Mouse (Mus musculus) ovary, postnatal 10 days (tissue): ENCODE results near the gene Kif26b.

Experiments used
- DNase-seq: peaks from one replicate; pipeline ENCODE4 v3.0.0; 2022; ENCODE audit warnings: low spot score

The Kif26b gene

DNA sequence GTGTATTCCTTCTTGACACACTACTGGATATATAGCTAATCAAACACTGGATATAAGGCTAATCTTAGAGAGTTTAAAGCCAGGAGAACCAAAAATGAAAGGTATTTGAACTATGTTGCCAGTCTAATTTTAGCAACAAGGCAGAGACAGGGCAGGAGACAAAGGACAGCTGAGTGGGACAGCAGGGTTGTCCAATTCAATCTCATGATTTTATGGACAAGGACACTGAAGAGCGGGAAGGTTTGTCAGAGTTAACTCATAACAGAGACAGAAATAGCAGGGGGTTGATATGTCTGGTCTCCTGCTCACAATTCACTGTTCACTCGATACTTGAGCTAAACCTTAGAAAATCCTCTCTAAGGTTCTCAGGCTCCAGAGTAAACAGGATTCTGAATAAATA lies 187.5 kb downstream of the Kif26b start:
- no peak for DNase-seq

DNA sequence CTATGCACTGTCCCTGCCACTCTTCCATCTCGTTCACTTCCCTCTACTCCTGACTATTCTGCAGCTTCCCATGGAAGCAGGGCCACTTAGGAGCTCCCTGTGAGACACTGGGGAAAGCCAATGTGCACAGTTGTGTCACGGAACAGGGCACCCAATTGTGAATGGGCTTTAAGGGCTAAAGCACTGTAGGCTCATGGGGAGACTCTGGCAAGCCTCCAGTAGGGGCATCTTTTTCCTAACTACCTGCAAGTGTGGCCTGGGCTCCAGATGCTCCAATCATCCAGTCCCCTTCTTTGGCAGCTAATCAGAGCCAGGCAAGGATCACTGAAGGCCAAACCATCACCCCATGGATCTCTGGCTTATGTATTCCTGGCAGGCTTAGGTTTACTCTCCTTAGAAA lies 191.9 kb downstream of the Kif26b start:
- no peak for DNase-seq

DNA sequence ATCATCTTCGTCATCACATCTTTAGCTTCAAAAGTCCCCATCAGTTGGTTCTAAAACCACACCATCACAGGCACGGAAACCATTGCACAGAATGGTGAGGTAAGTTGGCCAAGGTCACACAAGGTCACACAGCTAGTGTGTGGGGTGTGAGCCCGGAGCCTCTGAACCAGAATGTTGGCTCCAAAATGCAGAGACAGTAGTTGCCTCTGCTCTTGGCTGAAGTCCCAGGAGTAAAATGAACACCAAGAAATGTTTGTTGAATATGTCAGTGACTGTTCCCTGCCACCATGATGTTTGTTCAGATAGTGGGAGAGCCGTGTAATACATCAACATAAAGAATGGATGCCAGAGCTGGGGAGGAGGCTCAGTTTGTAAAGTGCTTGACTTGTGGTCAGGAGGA lies 193.9 kb downstream of the Kif26b start:
- no peak for DNase-seq

DNA sequence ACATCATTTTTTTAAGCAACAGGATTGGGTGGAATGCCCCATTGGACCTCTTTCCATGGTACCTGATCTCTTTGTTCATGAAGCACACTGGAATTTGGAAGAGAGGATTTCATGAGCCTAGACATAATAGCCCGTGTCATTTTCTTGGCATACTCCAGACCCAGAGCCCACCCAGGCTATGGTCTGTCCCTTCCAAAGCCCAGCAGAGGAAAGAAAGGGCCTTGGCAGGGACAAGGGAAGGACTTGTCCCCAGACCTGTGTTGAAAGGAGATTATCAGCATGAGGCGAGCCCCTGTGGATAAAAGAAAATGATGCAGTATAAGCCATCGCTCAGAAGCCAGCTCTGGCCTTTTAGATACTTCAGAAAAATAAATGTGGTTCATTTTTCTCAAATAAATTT lies 196.6 kb downstream of the Kif26b start:
- DNase-seq: no peak

DNA sequence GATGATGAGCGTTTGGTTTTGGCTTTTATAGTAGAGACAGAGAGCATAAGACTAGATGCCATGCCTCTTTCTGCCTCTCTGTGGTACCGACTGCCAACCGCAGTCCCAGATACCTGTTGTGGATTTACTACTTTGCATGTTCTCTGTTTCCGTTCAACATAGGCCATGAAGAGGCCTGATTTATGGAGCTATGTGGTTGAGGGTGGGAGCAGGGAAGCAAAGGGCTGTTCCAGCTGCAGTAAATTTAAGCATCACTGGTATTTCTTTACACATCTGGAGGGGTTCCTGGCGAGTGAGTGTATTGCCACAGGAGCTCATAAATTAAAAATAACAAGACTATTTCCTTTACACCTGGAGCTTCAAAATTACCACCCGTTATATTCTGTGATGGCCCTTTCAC lies 199.3 kb downstream of the Kif26b start:
- DNase-seq: no peak

DNA sequence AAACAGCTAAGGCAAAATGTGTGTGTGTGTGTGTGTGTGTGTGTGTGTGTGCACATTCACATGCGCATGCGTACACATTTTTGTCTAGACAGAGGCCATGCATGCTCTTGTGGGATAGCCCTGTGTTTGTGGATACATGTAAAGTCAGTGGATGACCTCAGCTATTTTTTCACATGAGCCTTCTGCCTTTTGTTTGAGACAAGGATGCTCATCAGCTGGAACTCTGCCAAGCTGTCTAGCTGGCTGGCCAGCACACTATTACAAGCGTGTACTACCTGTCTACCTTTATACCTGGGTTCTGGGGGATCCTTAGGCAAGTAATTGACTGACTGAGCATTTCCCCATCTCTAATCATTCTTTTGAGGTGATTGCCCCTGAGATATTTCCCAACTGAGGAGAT lies 201.3 kb downstream of the Kif26b start:
- no peak for DNase-seq

DNA sequence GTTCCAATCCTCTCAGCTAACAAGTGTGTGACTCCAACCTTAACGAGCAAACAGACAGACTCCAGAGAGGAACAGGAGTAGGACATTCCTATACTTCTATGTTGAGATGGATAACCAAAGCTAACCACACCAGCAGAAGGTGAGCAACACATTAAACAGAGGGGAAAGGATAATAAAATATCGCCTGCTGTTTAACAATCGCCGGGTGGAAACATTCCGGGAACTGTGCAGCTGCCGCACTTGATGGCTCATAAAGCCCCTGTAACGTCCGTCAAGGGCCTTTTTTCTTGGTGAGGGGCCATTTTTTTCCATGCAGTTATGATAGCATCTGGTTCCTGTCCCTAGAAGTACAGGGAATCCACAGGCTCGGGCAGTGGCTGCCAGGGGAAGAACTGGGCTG lies 204.1 kb downstream of the Kif26b start:
- DNase-seq: no peak

DNA sequence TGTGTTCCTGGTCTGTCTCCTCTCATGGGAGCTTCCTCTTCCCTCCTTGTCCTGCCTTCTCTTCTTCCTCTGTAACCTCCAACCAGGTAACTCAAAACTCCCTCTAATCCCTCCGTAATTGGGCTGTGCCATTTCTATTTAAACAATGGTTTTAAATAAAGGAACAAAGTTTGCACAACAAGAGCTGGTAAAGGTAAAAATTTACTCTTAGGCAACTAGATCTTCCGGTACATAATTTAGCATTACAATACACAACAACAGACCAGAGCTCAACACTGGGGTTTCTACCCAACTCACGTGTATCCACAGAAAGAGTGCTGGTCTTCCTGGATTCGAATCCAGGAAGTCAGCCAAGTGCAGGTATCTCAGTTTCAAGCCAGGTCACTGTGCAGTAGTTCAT lies 205.7 kb downstream of the Kif26b start:
- DNase-seq: no peak

DNA sequence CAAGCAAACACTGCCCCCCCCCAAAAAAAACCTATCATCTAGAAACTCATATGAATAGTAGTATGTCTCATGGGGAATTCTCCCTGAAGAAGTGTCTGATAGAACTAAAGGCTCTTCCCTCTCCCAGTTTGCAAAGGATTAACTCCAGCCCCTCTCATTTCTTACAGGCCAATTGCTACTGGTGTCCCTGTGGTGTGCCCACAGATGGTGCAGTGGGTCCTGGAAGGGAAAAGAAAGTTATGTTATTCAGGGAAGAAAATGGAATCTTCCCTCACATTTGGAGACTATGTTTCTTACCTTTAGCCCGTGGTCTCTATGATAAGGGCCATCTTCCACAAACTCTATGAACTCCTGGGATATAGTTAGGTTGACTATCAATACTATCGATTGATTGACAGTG lies 208.0 kb downstream of the Kif26b start:
- no peak for DNase-seq

DNA sequence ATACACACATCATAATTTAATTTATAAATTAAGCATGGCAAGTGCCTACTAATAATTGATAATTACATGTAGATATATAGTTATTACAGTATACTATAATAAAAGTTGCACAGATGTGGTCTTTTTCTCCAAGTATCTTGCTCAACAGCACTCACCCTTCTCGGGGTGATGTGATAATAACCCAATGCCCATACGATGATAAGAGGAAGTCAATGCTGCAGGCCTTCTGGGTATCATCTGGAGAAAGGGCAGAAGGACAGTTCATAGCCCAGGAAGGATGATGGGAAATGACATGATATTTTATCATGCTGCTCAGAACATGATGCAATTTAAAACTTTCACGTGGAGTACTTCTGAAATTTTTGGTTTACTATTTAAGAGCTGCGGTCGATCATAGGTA lies 214.9 kb downstream of the Kif26b start:
- DNase-seq: no peak

DNA sequence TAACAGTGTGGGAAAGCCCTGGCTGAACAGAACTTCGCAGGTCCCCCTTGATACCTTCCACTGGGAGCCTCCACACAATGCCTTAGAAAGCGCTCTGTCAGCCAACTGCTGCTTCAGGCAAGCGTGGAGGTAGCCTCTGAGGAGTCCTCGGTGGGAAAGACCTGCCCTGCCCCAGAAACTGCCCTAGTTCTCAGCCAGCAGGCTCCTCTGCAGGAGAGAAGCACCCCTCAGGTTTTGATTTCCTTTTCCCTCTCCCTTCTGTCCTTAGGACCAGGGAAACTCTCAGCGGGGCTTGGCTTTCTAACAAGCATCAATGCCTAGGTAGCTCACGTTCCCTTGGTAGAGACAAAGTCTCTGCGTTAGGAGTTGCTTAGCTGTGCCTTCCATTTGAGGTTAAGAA lies 215.6 kb downstream of the Kif26b start:
- no peak for DNase-seq

DNA sequence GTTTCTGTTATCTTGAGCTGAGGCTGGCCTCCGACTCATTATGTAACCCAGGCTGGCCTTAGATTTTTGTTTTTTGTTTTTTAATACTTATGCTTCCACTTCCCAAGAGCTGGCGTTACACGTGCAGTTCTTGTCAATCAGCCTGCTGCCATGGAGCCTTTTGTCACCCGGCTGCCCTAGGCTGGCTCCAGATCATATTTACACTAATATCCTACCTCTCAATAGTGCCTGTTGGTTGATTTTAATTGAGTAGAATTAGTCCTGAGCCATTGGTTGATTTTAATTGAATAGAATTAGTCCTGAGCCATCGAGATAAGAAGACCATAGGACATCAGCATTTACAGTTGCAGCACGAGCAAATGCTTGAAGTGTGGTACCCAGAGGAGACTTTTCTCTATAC lies 216.0 kb downstream of the Kif26b start:
- no peak for DNase-seq

DNA sequence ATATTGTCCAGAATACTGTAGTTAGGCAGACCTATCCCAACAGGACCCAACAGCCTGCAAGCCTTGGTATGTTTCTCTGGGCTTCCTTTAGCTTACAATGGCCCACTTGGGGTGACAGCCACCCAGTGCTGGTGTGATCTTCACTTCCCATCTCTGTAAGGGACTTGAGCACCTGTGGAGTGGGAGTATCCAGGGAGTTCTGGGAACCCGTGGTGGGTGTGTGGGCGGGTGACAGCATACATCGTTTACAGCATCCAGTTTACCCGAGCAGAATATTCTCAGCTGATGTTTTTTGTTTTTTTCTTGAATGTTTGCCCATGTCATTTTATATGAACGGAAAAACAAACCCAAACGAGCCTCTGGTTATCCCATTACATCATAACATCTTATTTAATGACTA lies 216.5 kb downstream of the Kif26b start:
- no peak for DNase-seq

DNA sequence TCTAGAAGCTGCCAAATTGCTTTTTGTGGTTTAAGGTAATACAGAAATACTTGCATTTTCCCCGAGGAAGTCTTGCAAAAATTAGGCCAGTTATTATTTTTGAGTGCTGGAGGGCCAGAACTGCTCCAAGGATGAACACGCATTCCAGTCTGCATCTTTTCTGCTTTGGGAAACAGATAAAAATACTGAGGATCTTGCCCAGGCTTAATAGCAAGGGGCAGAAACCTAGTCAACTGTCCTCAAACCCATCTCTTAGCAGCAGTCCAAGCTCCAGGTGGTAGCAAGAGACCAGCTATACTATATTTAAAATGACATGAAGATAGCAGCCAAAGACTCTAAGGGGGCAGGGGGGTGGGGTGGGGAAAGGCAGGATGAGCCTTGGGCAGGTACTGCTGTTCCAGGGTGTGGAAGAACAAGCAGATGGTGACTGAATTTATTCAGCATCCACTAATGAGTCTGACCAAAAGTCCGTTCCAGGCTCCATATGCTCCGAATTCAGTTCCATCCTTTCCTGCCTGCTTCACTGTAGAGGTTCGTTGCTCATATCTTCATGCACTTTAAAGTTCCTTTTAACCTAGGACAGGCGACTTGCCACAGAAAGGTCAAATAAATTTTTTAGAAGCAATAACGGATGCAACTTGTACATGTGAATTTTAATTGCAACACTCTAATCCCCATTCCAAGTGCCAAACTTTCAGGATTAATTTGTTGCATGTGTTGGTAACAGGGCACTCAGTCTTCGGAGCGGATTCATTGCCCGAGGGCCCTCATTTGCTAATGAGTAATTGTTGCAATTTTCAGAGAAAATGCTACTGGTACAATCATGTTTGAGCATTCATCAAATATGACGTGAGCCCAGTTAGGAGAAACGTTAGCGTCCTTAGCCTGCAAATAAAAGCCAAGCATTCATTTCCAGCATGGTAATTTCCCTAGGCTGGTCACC lies 218.6 kb downstream of the Kif26b start:
- no peak for DNase-seq

DNA sequence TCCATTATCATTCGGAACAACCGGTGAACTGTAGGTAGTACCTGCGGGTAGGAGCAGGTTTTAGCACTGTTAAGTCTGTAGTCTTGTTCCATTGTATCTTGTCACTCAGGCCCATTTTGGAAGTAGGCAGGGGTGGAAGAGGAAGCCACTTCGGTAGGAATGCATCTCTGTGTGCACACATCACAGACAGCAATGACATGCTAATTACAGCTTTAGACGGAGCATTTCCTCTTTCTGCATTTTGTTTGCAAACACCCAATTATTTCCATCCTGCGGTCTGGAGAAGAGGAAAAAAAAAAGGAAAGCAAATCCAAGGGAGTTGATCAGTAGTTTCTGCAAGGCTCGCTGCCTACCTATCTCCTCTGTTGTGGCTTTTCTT lies 219.3 kb downstream of the Kif26b start:
- DNase-seq: no peak

DNA sequence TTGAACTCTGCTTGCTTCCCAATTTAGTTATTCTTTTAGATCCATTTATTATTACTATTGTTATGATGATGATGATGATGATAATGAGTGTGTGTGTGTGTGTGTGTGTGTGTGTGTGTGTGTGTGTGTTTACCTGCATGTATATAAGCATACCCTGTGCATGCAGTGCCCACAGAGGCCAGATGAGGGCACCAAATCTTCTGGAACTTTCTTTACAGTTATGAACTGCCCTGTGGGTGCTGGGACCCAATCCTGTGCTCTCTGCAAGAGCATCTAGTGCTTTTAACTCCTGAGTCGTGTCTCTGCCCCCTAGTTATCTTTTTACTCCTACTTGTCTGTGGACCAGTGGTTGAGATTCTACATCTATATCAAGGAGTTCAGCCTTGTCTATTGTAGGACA lies 219.7 kb downstream of the Kif26b start:
- no peak for DNase-seq

DNA sequence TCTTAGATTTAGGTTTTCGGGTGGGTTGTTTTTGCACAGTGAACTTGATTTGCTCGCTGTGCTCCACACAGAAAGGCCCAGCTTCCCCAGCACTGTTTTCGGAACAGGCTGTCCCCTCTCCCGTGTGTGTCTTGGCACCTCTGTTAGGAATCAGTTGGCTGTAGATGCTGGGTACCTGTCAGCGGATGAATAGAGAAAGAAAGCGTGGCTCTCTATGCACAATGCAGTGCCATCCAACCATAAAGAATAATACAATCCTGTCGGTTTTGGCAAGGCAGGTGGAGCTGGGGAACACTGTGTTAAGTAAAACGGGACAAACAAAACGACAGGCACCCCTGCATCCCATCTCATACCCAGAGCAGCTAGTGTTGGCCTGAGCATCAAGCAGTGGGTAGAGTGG lies 220.9 kb downstream of the Kif26b start:
- no peak for DNase-seq

DNA sequence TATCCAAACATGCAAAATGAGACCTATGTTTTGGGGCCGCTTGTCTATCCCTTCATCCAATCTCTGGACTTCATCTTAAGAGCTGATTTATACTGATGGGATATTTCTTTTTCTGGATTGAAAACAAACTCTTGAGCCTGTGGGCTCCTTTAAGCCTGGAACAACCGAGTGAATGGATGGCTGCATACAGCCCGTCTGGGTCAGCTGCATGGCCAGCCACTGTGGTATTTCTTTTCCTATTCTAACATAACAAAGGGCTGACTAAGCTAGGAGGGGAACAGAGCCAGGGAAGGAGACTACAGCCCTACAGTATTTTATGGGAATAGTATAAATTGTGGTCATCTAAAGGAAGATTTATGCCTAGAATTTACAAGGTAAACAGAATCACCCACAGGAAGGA lies 229.5 kb downstream of the Kif26b start:
- no peak for DNase-seq

DNA sequence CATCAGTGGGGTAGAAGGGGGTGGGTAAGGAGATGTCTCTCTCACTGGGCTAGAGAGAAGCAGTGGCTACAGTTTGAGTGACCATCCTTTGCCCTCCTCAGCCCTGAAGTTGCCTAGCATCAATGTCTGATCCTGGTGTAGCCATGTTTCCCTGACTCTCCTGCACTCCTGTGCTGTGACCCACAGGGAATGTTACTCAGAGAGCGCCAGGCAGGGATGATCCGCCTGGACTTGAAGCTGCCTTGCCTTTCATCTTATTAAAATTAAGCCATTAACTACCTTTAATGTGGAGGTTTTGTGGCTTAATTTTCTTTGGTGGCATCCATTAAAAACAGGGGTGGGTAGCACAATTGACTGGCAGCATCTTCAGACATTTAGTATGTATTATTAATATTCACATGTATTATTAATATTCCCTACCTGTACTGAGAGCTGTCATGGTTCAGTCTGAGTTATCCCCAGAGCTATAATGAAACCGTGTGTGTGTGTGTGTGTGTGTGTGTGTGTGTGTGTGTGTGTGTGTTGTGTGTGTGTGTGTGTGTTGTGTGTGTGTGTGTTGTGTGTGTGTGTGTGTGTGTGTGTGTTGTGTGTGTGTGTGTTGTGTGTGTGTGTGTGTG lies 233.3 kb downstream of the Kif26b start:
- DNase-seq: no peak

DNA sequence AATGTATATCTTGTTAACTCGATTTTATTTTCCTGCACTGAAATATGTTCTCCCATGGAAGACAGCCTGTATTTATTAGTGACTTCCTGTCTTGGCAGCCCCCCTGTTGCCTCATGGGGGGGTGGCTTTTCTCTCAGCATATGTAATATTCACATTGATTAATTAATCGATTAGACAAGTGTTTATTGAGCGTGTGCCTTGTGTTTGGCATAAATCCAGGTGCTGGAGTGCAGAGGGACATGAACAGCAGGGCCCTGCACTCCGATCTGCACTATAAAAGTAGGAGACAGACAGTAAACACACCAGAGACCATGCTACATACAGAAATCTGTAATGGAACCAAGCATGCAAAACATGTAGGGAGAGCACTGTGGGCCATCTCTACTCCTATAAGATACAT lies 236.0 kb downstream of the Kif26b start:
- no peak for DNase-seq

DNA sequence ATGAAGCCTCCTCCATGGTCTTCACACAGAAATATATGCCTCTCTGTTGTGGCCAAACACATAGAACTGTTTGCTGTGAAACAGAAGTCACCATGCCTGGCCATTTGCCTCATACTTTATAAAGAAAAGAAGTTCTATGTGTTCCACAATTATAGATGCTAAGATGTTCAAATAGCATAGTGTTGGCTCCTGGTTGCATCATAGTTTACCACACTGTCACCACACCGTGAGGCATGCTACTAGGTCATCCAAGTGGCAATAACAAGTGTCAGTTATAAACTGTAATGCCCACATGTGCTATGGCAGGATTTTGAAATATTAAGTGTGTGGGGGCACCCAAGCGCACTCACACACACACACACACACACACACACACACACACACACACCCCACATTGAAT lies 236.7 kb downstream of the Kif26b start:
- DNase-seq: no peak

DNA sequence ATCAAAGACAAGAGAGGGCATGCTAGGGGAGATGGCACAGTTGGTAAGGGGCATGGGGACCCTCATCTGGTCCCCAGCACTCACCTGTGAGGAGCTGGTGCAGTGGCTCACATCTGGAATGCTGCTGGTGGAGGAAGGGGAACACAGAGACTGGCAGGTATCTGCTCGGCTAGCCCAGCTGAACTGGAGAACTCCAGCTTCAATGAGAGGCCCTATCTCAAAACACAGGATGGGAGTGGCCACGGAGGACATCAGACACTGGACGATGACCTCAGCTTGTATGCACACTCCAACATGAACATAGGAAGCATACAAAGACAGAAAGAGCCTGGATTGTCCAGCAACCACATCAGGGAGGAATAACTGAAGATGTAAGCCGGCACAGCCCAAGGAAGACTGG lies 240.1 kb downstream of the Kif26b start:
- DNase-seq: no peak

DNA sequence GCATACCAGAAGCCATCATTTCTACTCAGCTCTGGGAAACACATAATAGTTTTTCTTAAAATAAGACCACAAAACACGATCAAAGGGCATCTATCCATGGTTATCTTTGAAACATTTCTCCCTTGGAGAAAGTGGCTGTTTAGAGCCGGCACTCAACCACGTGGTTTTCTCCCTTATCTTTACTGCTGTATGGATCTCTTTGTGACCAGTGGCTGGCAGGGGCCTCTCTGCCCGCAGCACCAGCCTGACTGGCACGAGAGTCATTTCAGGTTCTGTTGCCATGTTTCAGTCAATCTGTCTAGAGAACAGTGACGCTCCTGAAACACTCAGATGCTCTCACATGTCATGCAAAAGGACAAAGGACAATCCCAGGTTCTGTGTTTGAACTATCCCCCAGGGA lies 241.1 kb downstream of the Kif26b start:
- DNase-seq: no peak
